Mouse (Mus musculus): ENCODE results near the gene Olfr49. TPM values are rescaled to one million over a fixed set of nuclear protein-coding genes. Genes with fewer than 3 reads are reported as not detected.

Olfr49 gene
- not detected in 2 replicates for polyA plus RNA-seq (2012; rRNA removed)

GRCm38 (mm10) chr14:54284839-54285238 is at the start of gene Olfr49:
Gene Olfr49 (minus strand): TSS chr14:54284939.
- no peak for DNase-seq (ENCODE audit: low spot score)

GRCm38 (mm10) chr14:54333452-54334189 is 48.9 kb upstream of the Olfr49 start:
- no peak for DNase-seq (ENCODE audit: low spot score)

GRCm38 (mm10) chr14:54332176-54333074 is 47.7 kb upstream of the Olfr49 start:
- DNase-seq (ENCODE audit: low spot score) = no peak

- DNase-seq (ENCODE audit: low spot score) = no peak
Observed at GRCm38 (mm10) chr14:54331178-54331577, 46.4 kb upstream of the Olfr49 start.

GRCm38 (mm10) chr14:54329201-54329600 is 44.5 kb upstream of the Olfr49 start:
- DNase-seq (ENCODE audit: low spot score) = no peak

GRCm38 (mm10) chr14:54328548-54328947 is 43.8 kb upstream of the Olfr49 start:
- DNase-seq (ENCODE audit: low spot score) = no peak

- no peak for DNase-seq (ENCODE audit: low spot score)
Observed at GRCm38 (mm10) chr14:54324486-54324885, 39.7 kb upstream of the Olfr49 start.

- no peak for DNase-seq (ENCODE audit: low spot score)
Observed at GRCm38 (mm10) chr14:54321556-54322376, 37.0 kb upstream of the Olfr49 start.

GRCm38 (mm10) chr14:54311763-54312162 is 27.0 kb upstream of the Olfr49 start:
- no peak for DNase-seq (ENCODE audit: low spot score)

- DNase-seq (ENCODE audit: low spot score) = no peak
Observed at GRCm38 (mm10) chr14:54300676-54301075, 15.9 kb upstream of the Olfr49 start.

GRCm38 (mm10) chr14:54300136-54300535 is 15.4 kb upstream of the Olfr49 start:
- DNase-seq (ENCODE audit: low spot score) = no peak

- no peak for DNase-seq (ENCODE audit: low spot score)
Observed at GRCm38 (mm10) chr14:54276446-54276845, 8.3 kb downstream of the Olfr49 start.

GRCm38 (mm10) chr14:54272696-54273095 is 12.0 kb downstream of the Olfr49 start:
- no peak for DNase-seq (ENCODE audit: low spot score)

GRCm38 (mm10) chr14:54271976-54272606 is 12.6 kb downstream of the Olfr49 start:
- no peak for DNase-seq (ENCODE audit: low spot score)

GRCm38 (mm10) chr14:54270413-54270812 is 14.3 kb downstream of the Olfr49 start:
- DNase-seq (ENCODE audit: low spot score) = no peak

- DNase-seq (ENCODE audit: low spot score) = no peak
Observed at GRCm38 (mm10) chr14:54269566-54269965, 15.2 kb downstream of the Olfr49 start.

GRCm38 (mm10) chr14:54267966-54268365 is 16.8 kb downstream of the Olfr49 start:
- DNase-seq (ENCODE audit: low spot score) = no peak

GRCm38 (mm10) chr14:54265951-54266350 is 18.8 kb downstream of the Olfr49 start:
- DNase-seq (ENCODE audit: low spot score) = no peak

GRCm38 (mm10) chr14:54265093-54265492 is 19.6 kb downstream of the Olfr49 start:
- no peak for DNase-seq (ENCODE audit: low spot score)

- no peak for DNase-seq (ENCODE audit: low spot score)
Observed at GRCm38 (mm10) chr14:54264231-54264630, 20.5 kb downstream of the Olfr49 start.

GRCm38 (mm10) chr14:54263099-54263498 is 21.6 kb downstream of the Olfr49 start:
- DNase-seq (ENCODE audit: low spot score) = no peak
